Mouse (Mus musculus): ENCODE data around the gene Ufm1. TPM values are rescaled to one million over a fixed set of nuclear protein-coding genes. Genes with fewer than 3 reads are reported as not detected.

The Ufm1 gene
- polyA plus RNA-seq (2015; fragmentation: Nextera tagmentation; extraction: Ambion mirVana), result 81.6 and 97.7 TPM in 2 replicates

DNA sequence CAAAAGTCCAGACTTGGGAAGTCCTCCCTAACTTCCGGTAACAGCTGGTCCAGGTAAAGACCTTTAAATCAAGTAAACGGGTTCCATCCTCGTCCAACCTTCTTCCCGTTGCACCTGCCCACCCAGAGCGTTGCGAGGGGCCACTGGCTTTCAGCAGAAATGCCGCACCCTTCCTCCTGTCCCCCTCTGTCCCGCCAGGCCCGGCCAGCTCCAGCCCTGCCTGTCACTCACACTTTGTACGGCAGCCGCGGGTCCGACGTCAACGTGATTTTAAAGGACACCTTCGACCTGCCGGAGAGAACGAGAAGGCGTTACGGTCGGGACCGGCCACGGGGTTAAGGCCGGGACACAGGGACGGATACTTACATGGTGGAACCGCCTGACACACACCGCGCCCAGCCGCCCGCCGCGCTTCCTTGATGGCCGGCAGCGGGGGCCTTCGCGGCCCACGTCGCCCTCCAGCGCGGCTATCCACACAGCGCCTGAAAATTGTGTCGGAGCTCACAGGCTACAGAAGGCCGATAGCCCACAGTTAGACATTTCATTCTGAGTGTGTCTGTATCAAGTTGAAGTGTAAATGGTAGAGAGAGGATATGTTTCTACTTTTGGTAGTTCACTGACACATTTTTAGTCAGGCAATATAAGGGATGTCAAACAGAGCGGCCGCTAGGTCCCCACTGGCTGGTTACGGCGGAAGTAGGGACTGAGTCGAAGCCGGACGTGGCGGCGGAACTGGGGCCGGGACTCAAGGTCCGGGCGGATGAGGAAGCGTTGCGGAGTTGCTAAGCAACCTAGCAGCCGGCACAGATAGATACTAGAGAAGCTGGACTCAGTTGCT is at the start of gene Ufm1:
TSS of gene Ufm1 (minus strand) at position 448 of the 838 bp plus-strand sequence.

GRCm38 (mm10) chr3:53844786-53845185 is 18.8 kb downstream of the Ufm1 start, which contains the start of gene Gm10985:
TSS of gene Gm10985 (plus strand) at chr3:53845086.

Other genes starting within 250 kb of the Ufm1 start
- 1.1 and 1.2 TPM in 2 replicates for gene Frem2, start 206.5 kb downstream of the Ufm1 start, polyA plus RNA-seq (2015; fragmentation: Nextera tagmentation; extraction: Ambion mirVana)
- not detected in 2 replicates for gene Gm10985, start 18.7 kb downstream of the Ufm1 start, polyA plus RNA-seq (2015; fragmentation: Nextera tagmentation; extraction: Ambion mirVana)